Mouse (Mus musculus) liver, adult 2 months (tissue): ENCODE results near the gene Plin2.

Source experiments
- CTCF ChIP-seq: fragments of 200-500 bp; IDR thresholded peaks from 2 replicates; pipeline ENCODE4 v1.5.1; 2011; ENCODE audit warnings: low read depth, low read length, control low read depth
- POLR2A ChIP-seq: fragments of 200-500 bp; IDR thresholded peaks from 2 replicates; pipeline ENCODE4 v1.6.1; 2011; ENCODE audit warnings: low read length, control low read depth; ENCODE audit not compliant: insufficient read depth; ENCODE audit errors: extremely low read depth

GRCm38 (mm10) chr4:86685231-86686008 lies 15.6 kb upstream of the Plin2 start:
- TF ChIP-seq CTCF (no peak), POLR2A (no peak)
